Mouse (Mus musculus) intestine, embryonic 16.5 days (tissue): ENCODE measurements at regions not wholly inside any gene's neighbourhood (a gene's known extent, or its start where the extent isn't known, plus 50 kb on each side); places are given as distances from the start of the nearest gene placed in this dataset.

Experiments
- ATAC-seq: fragments of 200-750 bp; cut with Nextera tagmentation; 2 replicates; pipeline ENCODE4 v1.8.0; 2017; ENCODE audit warnings: moderate TSS enrichment, moderate library complexity
- H3K27ac ChIP-seq: fragments of 300-500 bp; sonication (generic); 2 replicates; pipeline ENCODE4 v1.5.1; 2014; ENCODE audit warnings: mild to moderate bottlenecking, low read length
- H3K27me3 ChIP-seq: fragments of 300-500 bp; sonication (generic); replicated peaks from 2 replicates; pipeline ENCODE4 v1.6.1; 2014; ENCODE audit warnings: low read length, control low read depth, mixed read lengths; ENCODE audit not compliant: control insufficient read depth, insufficient read depth
- H3K36me3 ChIP-seq: fragments of 300-500 bp; sonication (generic); 2 replicates; pipeline ENCODE4 v1.6.1; 2014; ENCODE audit warnings: low read length, control low read depth; ENCODE audit not compliant: control insufficient read depth, insufficient read depth
- H3K4me1 ChIP-seq: fragments of 300-500 bp; sonication (generic); 2 replicates; pipeline ENCODE4 v1.6.1; 2014; ENCODE audit warnings: low read length, control low read depth, mixed read lengths; ENCODE audit not compliant: control insufficient read depth, insufficient read depth
- H3K4me2 ChIP-seq: fragments of 300-500 bp; sonication (generic); 2 replicates; pipeline ENCODE4 v1.6.1; 2014; ENCODE audit warnings: low read depth, low read length, control low read depth
- H3K4me3 ChIP-seq: fragments of 300-500 bp; sonication (generic); 2 replicates; pipeline ENCODE4 v1.5.1; 2014; ENCODE audit warnings: mild to moderate bottlenecking, low read length
- H3K9ac ChIP-seq: fragments of 300-500 bp; sonication (generic); 2 replicates; pipeline ENCODE4 v1.6.1; 2014; ENCODE audit warnings: low read depth, low read length
- H3K9me3 ChIP-seq: fragments of 300-500 bp; sonication (generic); 2 replicates; pipeline ENCODE4 v1.6.1; 2016; ENCODE audit warnings: low read length, control low read depth; ENCODE audit not compliant: control insufficient read depth
- WGBS: fragments of 180-500 bp; shearing (Covaris S2); extraction: QIAGEN DNeasy Blood & Tissue Kit; methylation state at CpG from one replicate; pipeline ENCODE4 v1.1.7; 2014; 5-methylcytosine and 5-hydroxymethylcytosine counted together

- H3K4me3 ChIP-seq: no peak overlapping the region
- H3K4me2 ChIP-seq: no peak overlapping the region
- H3K27ac ChIP-seq: no peak overlapping the region
- no peak for ATAC-seq
- no peaks in the 10 kb centered on the region for H3K4me1 ChIP-seq
- 65% methylated on average over 2 of the region's 2 CpGs for WGBS
- H3K9me3 ChIP-seq: no peaks in the 10 kb centered on the region
- no peaks in the 10 kb centered on the region for H3K27me3 ChIP-seq
- no peak overlapping the region for H3K9ac ChIP-seq
- H3K36me3 ChIP-seq: no peaks in the 10 kb centered on the region
Measured at GRCm38 (mm10) chr9:17454397-17454796, 837.5 kb upstream of the Chordc1 start.

GRCm38 (mm10) chr9:17466379-17466778, 825.5 kb upstream of the Chordc1 start:
- no peak overlapping the region for H3K4me2 ChIP-seq
- no peak overlapping the region for H3K4me3 ChIP-seq
- H3K27ac ChIP-seq: no peak overlapping the region
- H3K36me3 ChIP-seq: no peaks in the 10 kb centered on the region
- ATAC-seq: no peak
- H3K9me3 ChIP-seq: no peaks in the 10 kb centered on the region
- H3K9ac ChIP-seq: no peak overlapping the region
- no peaks in the 10 kb centered on the region for H3K27me3 ChIP-seq
- 79% methylated on average over 2 of the region's 2 CpGs for WGBS
- no peaks in the 10 kb centered on the region for H3K4me1 ChIP-seq

GRCm38 (mm10) chr9:17484701-17485422, 807.1 kb upstream of the Chordc1 start:
- 74% methylated on average over 3 of the region's 3 CpGs for WGBS
- H3K27ac ChIP-seq: no peak overlapping the region
- no peaks in the 10 kb centered on the region for H3K4me1 ChIP-seq
- H3K27me3 ChIP-seq: no peaks in the 10 kb centered on the region
- no peak overlapping the region for H3K9ac ChIP-seq
- no peak overlapping the region for H3K4me3 ChIP-seq
- H3K36me3 ChIP-seq: no peaks in the 10 kb centered on the region
- no peak for ATAC-seq
- H3K9me3 ChIP-seq: no peaks in the 10 kb centered on the region
- H3K4me2 ChIP-seq: no peak overlapping the region

- no peaks in the 10 kb centered on the region for H3K36me3 ChIP-seq
- no peak overlapping the region for H3K27ac ChIP-seq
- no peaks in the 10 kb centered on the region for H3K9me3 ChIP-seq
- no peak overlapping the region for H3K4me2 ChIP-seq
- ATAC-seq: no peak
- H3K4me3 ChIP-seq: no peak overlapping the region
- WGBS: 56% methylated on average over 7 of the region's 7 CpGs
- no peak overlapping the region for H3K9ac ChIP-seq
- no peaks in the 10 kb centered on the region for H3K27me3 ChIP-seq
- no peaks in the 10 kb centered on the region for H3K4me1 ChIP-seq
Measured at GRCm38 (mm10) chr9:17500161-17500756, 791.7 kb upstream of the Chordc1 start.

GRCm38 (mm10) chr9:17508744-17509143, 783.2 kb upstream of the Chordc1 start:
- H3K9ac ChIP-seq: no peak overlapping the region
- no peaks in the 10 kb centered on the region for H3K9me3 ChIP-seq
- H3K4me2 ChIP-seq: no peak overlapping the region
- H3K27ac ChIP-seq: no peak overlapping the region
- H3K36me3 ChIP-seq: no peaks in the 10 kb centered on the region
- no peaks in the 10 kb centered on the region for H3K27me3 ChIP-seq
- no peak overlapping the region for H3K4me3 ChIP-seq
- ATAC-seq: peak; percentile 80
- WGBS: 52% methylated on average over 5 of the region's 5 CpGs
- no peaks in the 10 kb centered on the region for H3K4me1 ChIP-seq

- 79% methylated on average over 1 of the region's 1 CpGs for WGBS
- no peaks in the 10 kb centered on the region for H3K27me3 ChIP-seq
- no peaks in the 10 kb centered on the region for H3K9me3 ChIP-seq
- no peak overlapping the region for H3K4me2 ChIP-seq
- H3K4me3 ChIP-seq: no peak overlapping the region
- H3K9ac ChIP-seq: no peak overlapping the region
- no peak for ATAC-seq
- no peaks in the 10 kb centered on the region for H3K4me1 ChIP-seq
- no peak overlapping the region for H3K27ac ChIP-seq
- no peaks in the 10 kb centered on the region for H3K36me3 ChIP-seq
Measured at GRCm38 (mm10) chr9:17556186-17556585, 735.7 kb upstream of the Chordc1 start.

- Histone ChIP-seq H3K4me2 (no peak overlapping the region), H3K9me3 (no peaks in the 10 kb centered on the region), H3K27ac (no peak overlapping the region), H3K4me1 (no peaks in the 10 kb centered on the region), H3K9ac (no peak overlapping the region), H3K36me3 (no peaks in the 10 kb centered on the region), H3K27me3 (no peaks in the 10 kb centered on the region), H3K4me3 (no peak overlapping the region)
- no peak for ATAC-seq
- WGBS: 92% methylated on average over 5 of the region's 5 CpGs
Measured at GRCm38 (mm10) chr9:17557611-17558370, 734.1 kb upstream of the Chordc1 start.

GRCm38 (mm10) chr9:17567784-17568518, 724.0 kb upstream of the Chordc1 start:
- H3K9ac ChIP-seq: no peak overlapping the region
- H3K4me1 ChIP-seq: no peaks in the 10 kb centered on the region
- no peak for ATAC-seq
- H3K27me3 ChIP-seq: no peaks in the 10 kb centered on the region
- no peak overlapping the region for H3K27ac ChIP-seq
- no peak overlapping the region for H3K4me2 ChIP-seq
- no peaks in the 10 kb centered on the region for H3K36me3 ChIP-seq
- no peak overlapping the region for H3K4me3 ChIP-seq
- H3K9me3 ChIP-seq: no peaks in the 10 kb centered on the region
- 76% methylated on average over 3 of the region's 3 CpGs for WGBS

GRCm38 (mm10) chr9:17587558-17587957, 704.4 kb upstream of the Chordc1 start:
- Histone ChIP-seq H3K27me3 (no peaks in the 10 kb centered on the region), H3K4me3 (no peak overlapping the region), H3K9me3 (no peaks in the 10 kb centered on the region), H3K4me2 (no peak overlapping the region), H3K9ac (no peak overlapping the region), H3K4me1 (no peaks in the 10 kb centered on the region), H3K36me3 (no peaks in the 10 kb centered on the region), H3K27ac (no peak overlapping the region)
- ATAC-seq: no peak
- 88% methylated on average over 2 of the region's 2 CpGs for WGBS
